Mouse (Mus musculus): Measurements from ENCODE around the gene Wdtc1.

DNA sequence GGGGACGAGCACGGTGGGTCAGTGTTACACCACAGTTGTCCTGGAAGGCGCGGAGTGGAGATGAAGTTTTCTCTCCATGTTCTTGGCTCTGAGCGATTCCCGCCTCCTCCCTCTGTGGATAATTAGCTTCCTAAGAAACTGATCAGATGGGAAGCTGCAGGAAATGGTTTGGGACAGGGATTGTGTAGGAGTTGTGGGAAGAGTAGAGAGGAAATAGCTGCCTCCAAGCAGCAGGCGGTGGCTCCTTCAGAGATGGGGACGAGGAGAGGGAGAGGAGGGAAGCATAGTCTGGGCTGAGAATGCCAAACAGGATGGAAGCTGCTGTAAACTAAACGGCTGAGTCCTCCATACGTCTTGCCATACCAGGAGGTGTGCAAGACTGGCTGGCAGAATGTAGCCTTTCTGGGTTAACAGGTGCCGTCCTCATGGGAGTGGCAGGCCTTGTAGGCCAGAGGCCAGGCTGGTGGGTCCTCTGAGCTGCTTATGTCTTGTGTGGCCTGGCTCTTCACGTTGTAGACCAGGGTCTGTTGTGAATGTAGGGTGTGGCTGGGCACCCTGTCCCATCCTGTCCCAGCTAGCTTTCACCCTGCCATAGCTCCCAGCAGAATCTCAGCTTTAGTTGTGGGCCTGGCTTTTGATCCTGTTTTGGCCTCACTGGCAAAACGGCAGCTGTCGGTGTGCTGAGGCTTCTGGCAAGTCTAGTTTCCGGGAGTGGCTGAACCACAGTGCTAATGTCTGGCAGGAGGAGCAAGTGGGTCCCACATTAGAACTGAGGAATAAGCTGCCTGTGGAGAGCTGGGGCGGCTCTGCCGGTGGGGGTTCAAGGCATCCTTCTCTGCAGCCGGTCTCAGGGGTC, 38.1 kb upstream of the Wdtc1 start:
- no peak for TF ChIP-seq CTCF (IDR thresholded peaks at IDR 0.05; ENCODE audit: borderline replicate concordance, control insufficient read depth, extremely low read depth, insufficient read depth, low read length, poor library complexity)
- no peak for TF ChIP-seq POLR2A (IDR thresholded peaks at IDR 0.05; ENCODE audit: control insufficient read depth, extremely low read depth, insufficient read depth, low read length, poor library complexity)
